Mouse (Mus musculus) megakaryocyte progenitor cell, adult 5-6 weeks (primary cell): ENCODE measurements around the gene Nfib. TPM values are rescaled to one million over a fixed set of nuclear protein-coding genes. Genes with fewer than 3 reads are reported as not detected.

ENCODE experiments used
- ATAC-seq: replicated peaks from 2 replicates; pipeline ENCODE4 v1.8.0; 2016; ENCODE audit warnings: mild to moderate bottlenecking, moderate TSS enrichment, inconsistent platforms; ENCODE audit not compliant: poor library complexity
- total RNA-seq, 2 experiments: library from RNA; stranded (forward) in 1 of 2; stranded (reverse) in 1 of 2; fragments of 157-497, 149-512 nt in 1 of 2; fragments of 200-1000 nt in 1 of 2; gene quantifications; 2 replicates each; pipeline versions ENCODE4 v1.2.3 to v1.2.4; 2015 to 2017

Nfib gene
- total RNA-seq, 2 experiments from 2014 or later, result not detected

GRCm38 (mm10) chr4:82474334-82474733 lies 231.2 kb downstream of the Nfib start:
- ATAC-seq, result no peak

GRCm38 (mm10) chr4:82470938-82471320 lies 234.6 kb downstream of the Nfib start:
- ATAC-seq, result no peak

GRCm38 (mm10) chr4:82470212-82470937 lies 235.2 kb downstream of the Nfib start:
- no peak for ATAC-seq

GRCm38 (mm10) chr4:82468944-82469343 lies 236.6 kb downstream of the Nfib start:
- no peak for ATAC-seq

- ATAC-seq, result no peak
Measured at GRCm38 (mm10) chr4:82466717-82467116, 238.8 kb downstream of the Nfib start.

- no peak for ATAC-seq
Measured at GRCm38 (mm10) chr4:82466144-82466543, 239.4 kb downstream of the Nfib start.

GRCm38 (mm10) chr4:82464051-82464632 lies 241.4 kb downstream of the Nfib start:
- no peak for ATAC-seq

- ATAC-seq, result no peak
Measured at GRCm38 (mm10) chr4:82463189-82463715, 242.3 kb downstream of the Nfib start.

- ATAC-seq, result no peak
Measured at GRCm38 (mm10) chr4:82461676-82462075, 243.9 kb downstream of the Nfib start.

- ATAC-seq, result no peak
Measured at GRCm38 (mm10) chr4:82458895-82459294, 246.7 kb downstream of the Nfib start.

GRCm38 (mm10) chr4:82456908-82457307 lies 248.6 kb downstream of the Nfib start:
- no peak for ATAC-seq

GRCm38 (mm10) chr4:82456323-82456713 lies 249.2 kb downstream of the Nfib start:
- ATAC-seq, result no peak

GRCm38 (mm10) chr4:82455617-82456322 lies 249.8 kb downstream of the Nfib start:
- ATAC-seq, result no peak

- ATAC-seq, result no peak
Measured at GRCm38 (mm10) chr4:82454989-82455388, 250.6 kb downstream of the Nfib start.

- no peak for ATAC-seq
Measured at GRCm38 (mm10) chr4:82453341-82453740, 252.2 kb downstream of the Nfib start.

- no peak for ATAC-seq
Measured at GRCm38 (mm10) chr4:82452905-82453304, 252.6 kb downstream of the Nfib start.

GRCm38 (mm10) chr4:82447061-82447671 lies 258.4 kb downstream of the Nfib start:
- no peak for ATAC-seq

- no peak for ATAC-seq
Measured at GRCm38 (mm10) chr4:82444078-82444477, 261.5 kb downstream of the Nfib start.

GRCm38 (mm10) chr4:82443441-82443840 lies 262.1 kb downstream of the Nfib start:
- no peak for ATAC-seq

GRCm38 (mm10) chr4:82443003-82443402 lies 262.5 kb downstream of the Nfib start:
- ATAC-seq, result no peak

- no peak for ATAC-seq
Measured at GRCm38 (mm10) chr4:82440606-82441005, 264.9 kb downstream of the Nfib start.
